Mouse (Mus musculus) left cerebral cortex, postnatal 10 days (tissue): ENCODE measurements around the gene Tulp1. TPM values are rescaled to one million over a fixed set of nuclear protein-coding genes. Genes with fewer than 3 reads are reported as not detected.
"Not testable (repeated sequence)": the region's sequence is repeated elsewhere in the genome, so short reads cannot be mapped to it uniquely, and the experiment has no call there.

Experiments used
- DNase-seq, 2 experiments: peaks; one replicate each; pipeline ENCODE4 v3.0.0; 2021 to 2022; ENCODE audit warnings: low spot score in 2 of 2, mixed read lengths in 1 of 2; ENCODE audit errors: extremely low spot score in 1 of 2
- intact Hi-C: fragments of 180-260 bp; cut with DNase I; formaldehyde crosslinking; loops from one replicate; pipeline ENCODE4 v1.15.1; 2025
- total RNA-seq, 2 experiments: library from RNA; stranded (reverse); gene quantifications; 2 replicates each; pipeline ENCODE4 v1.2.3; 2021

Gene Tulp1
- total RNA-seq, 2 experiments from 2014 or later = not detected

- intact Hi-C loops = no loop called here
- peak in 1 of 2 experiments; percentile 53 for DNase-seq
Measured at GRCm38 (mm10) chr17:28373821-28374220, 8.8 kb upstream of the Tulp1 start.

- intact Hi-C loops = no loop called here
- no peak for DNase-seq
Measured at GRCm38 (mm10) chr17:28371941-28372340, 6.9 kb upstream of the Tulp1 start.

GRCm38 (mm10) chr17:28371286-28371685 lies 6.3 kb upstream of the Tulp1 start:
- DNase-seq = no peak
- intact Hi-C loops = no loop called here

GRCm38 (mm10) chr17:28369056-28369455 lies 4.0 kb upstream of the Tulp1 start:
- intact Hi-C loops = no loop called here
- DNase-seq = no peak

GRCm38 (mm10) chr17:28368449-28368848 lies 3.4 kb upstream of the Tulp1 start:
- intact Hi-C loops = no loop called here
- DNase-seq = peak in 1 of 2 experiments; percentile 77

- no peak for DNase-seq
- intact Hi-C loops = no loop called here
Measured at GRCm38 (mm10) chr17:28363507-28363906, 1.5 kb downstream of the Tulp1 start.

- intact Hi-C loops = no loop called here
- peak in 1 of 2 experiments; percentile 28 for DNase-seq
Measured at GRCm38 (mm10) chr17:28362653-28363292, 2.2 kb downstream of the Tulp1 start.

- DNase-seq = no peak
- intact Hi-C loops = no loop called here
Measured at GRCm38 (mm10) chr17:28361921-28362652, 2.9 kb downstream of the Tulp1 start.

- intact Hi-C loops = no loop called here
- peak in 1 of 2 experiments; percentile 13 for DNase-seq
Measured at GRCm38 (mm10) chr17:28360531-28361277, 4.3 kb downstream of the Tulp1 start.

- intact Hi-C loops = not testable (repeated sequence)
- DNase-seq = peak in 1 of 2 experiments; percentile 22
Measured at GRCm38 (mm10) chr17:28358576-28359261, 6.3 kb downstream of the Tulp1 start.

GRCm38 (mm10) chr17:28355871-28356270 lies 9.2 kb downstream of the Tulp1 start:
- intact Hi-C loops = no loop called here

GRCm38 (mm10) chr17:28352018-28352417 lies 13.0 kb downstream of the Tulp1 start:
- intact Hi-C loops = no loop called here
- DNase-seq = no peak

More at GRCm38 (mm10) chr17:28355871-28356270, 9.2 kb downstream of the Tulp1 start:
- no peak for DNase-seq

- intact Hi-C loops = no loop called here
- peak in 1 of 2 experiments; percentile 43 for DNase-seq
Measured at GRCm38 (mm10) chr17:28351353-28351890, 13.6 kb downstream of the Tulp1 start.

- peak in 1 of 2 experiments; percentile 77 for DNase-seq
- intact Hi-C loops = no loop called here
Measured at GRCm38 (mm10) chr17:28350466-28351352, 14.3 kb downstream of the Tulp1 start, which contains the start of gene Tead3. Gene Tead3 (minus strand): TSS chr17:28350817.

GRCm38 (mm10) chr17:28349901-28350465 lies 15.0 kb downstream of the Tulp1 start:
- DNase-seq = peak in 1 of 2 experiments; percentile 49
- intact Hi-C loops = no loop called here

- no peak for DNase-seq
- intact Hi-C loops = no loop called here
Measured at GRCm38 (mm10) chr17:28349264-28349880, 15.7 kb downstream of the Tulp1 start.

GRCm38 (mm10) chr17:28348211-28348610 lies 16.8 kb downstream of the Tulp1 start:
- intact Hi-C loops = no loop called here
- peak in 1 of 2 experiments; percentile 20 for DNase-seq
